Mouse (Mus musculus): ENCODE data around the gene Mrto4. TPM values are rescaled to one million over a fixed set of nuclear protein-coding genes. Genes with fewer than 3 reads are reported as not detected.
A peak's percentile ranks its signal among the peaks of the same experiment; 100 is the strongest.

The Mrto4 gene
- polyA plus RNA-seq, 1 experiment from 2014 or later = 117 TPM

DNA sequence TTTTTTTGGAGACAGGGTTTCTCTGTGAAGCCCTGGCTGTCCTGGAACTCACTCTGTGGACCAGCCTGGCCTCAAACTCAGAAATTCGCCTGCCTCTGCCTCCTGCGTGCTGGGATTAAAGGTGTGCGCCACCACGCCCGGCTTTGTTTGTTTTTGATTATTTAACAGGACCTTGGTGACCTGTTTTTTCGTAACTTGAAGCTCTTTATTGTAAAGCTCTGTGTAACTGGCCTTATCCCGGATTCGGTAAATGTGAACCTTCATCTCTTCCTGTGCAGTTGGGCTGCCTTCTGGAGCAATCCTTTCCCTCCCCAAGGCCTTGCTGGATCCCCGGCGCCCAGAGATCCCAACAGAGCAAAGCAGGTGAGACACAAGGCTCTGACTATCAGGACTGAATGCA, 21.2 kb upstream of the Mrto4 start:
- no peak overlapping the region for H3K9ac ChIP-seq
- no peaks in the 10 kb centered on the region for H3K4me1 ChIP-seq
- H3K27me3 ChIP-seq = no peaks in the 10 kb centered on the region
- H3K4me3 ChIP-seq = no peak overlapping the region
- no peak for ATAC-seq (ENCODE audit: borderline replicate concordance, extremely low read depth, low FRiP score, low TSS enrichment)
- 86% methylated on average over 10 of the region's 10 CpGs for WGBS
- no peak overlapping the region for H3K4me2 ChIP-seq
- peaks cover 85% of the 10 kb centered on the region for H3K36me3 ChIP-seq
- no peaks in the 10 kb centered on the region for H3K9me3 ChIP-seq
- no peak overlapping the region for H3K27ac ChIP-seq

DNA sequence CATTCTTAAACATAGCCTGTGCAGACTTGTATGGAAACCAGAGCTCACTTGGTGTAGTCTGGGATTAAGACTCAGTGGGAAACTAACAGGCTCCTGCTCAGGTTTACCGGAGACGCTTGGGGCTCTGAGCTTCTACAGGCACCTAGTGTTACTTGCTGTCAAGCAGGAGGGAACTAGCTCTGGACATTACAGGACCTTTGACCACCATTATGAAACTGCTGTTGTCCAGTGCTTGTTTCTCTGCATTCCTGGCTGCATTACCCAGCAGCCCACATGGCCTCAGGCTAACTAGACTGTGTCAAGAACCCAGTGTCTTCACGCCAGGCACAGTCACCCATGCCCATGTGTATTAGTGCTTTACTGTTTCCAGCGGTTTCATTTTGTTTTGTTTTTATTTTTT, 20.8 kb upstream of the Mrto4 start:
- Histone ChIP-seq H3K27ac (no peak overlapping the region), H3K4me1 (no peaks in the 10 kb centered on the region), H3K4me2 (no peak overlapping the region), H3K9ac (no peak overlapping the region), H3K9me3 (no peaks in the 10 kb centered on the region), H3K4me3 (no peak overlapping the region), H3K36me3 (peaks cover 89% of the 10 kb centered on the region), H3K27me3 (no peaks in the 10 kb centered on the region)
- 88% methylated on average over 4 of the region's 4 CpGs for WGBS
- ATAC-seq (ENCODE audit: borderline replicate concordance, extremely low read depth, low FRiP score, low TSS enrichment) = no peak

GRCm38 (mm10) chr4:139368038-139368437, 15.7 kb upstream of the Mrto4 start:
- Histone ChIP-seq H3K9me3 (no peaks in the 10 kb centered on the region), H3K9ac (no peak overlapping the region), H3K36me3 (peaks cover 91% of the 10 kb centered on the region), H3K4me2 (no peak overlapping the region), H3K27me3 (no peaks in the 10 kb centered on the region), H3K4me3 (no peak overlapping the region), H3K4me1 (no peaks in the 10 kb centered on the region), H3K27ac (no peak overlapping the region)
- WGBS = 88% methylated on average over 5 of the region's 5 CpGs
- no peak for ATAC-seq (ENCODE audit: borderline replicate concordance, extremely low read depth, low FRiP score, low TSS enrichment)

DNA sequence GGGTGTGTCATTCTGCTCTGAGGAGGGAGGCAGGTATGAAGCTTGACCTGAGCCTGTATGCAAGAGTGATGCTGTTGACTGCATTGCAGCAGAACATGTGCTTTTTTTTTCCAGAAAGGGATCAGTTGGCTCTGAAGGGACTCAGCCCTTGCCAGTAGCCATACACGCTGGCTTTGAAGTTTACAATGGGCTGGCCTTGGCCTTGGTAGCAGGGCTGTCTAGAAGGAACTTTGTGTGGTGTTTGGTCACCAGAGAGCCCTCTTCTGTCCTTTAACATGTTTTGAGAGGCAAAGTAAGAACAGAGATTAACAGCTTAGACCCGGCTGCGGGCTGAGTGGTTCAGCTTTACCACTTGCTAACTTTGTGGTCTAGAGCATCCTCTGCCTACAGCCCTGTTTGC, 15.0 kb upstream of the Mrto4 start:
- H3K27ac ChIP-seq = no peak overlapping the region
- WGBS = 92% methylated on average over 3 of the region's 3 CpGs
- no peaks in the 10 kb centered on the region for H3K9me3 ChIP-seq
- ATAC-seq (ENCODE audit: borderline replicate concordance, extremely low read depth, low FRiP score, low TSS enrichment) = no peak
- H3K27me3 ChIP-seq = no peaks in the 10 kb centered on the region
- H3K9ac ChIP-seq = no peak overlapping the region
- peaks cover 93% of the 10 kb centered on the region for H3K36me3 ChIP-seq
- H3K4me3 ChIP-seq = no peak overlapping the region
- H3K4me2 ChIP-seq = no peak overlapping the region
- H3K4me1 ChIP-seq = no peaks in the 10 kb centered on the region

DNA sequence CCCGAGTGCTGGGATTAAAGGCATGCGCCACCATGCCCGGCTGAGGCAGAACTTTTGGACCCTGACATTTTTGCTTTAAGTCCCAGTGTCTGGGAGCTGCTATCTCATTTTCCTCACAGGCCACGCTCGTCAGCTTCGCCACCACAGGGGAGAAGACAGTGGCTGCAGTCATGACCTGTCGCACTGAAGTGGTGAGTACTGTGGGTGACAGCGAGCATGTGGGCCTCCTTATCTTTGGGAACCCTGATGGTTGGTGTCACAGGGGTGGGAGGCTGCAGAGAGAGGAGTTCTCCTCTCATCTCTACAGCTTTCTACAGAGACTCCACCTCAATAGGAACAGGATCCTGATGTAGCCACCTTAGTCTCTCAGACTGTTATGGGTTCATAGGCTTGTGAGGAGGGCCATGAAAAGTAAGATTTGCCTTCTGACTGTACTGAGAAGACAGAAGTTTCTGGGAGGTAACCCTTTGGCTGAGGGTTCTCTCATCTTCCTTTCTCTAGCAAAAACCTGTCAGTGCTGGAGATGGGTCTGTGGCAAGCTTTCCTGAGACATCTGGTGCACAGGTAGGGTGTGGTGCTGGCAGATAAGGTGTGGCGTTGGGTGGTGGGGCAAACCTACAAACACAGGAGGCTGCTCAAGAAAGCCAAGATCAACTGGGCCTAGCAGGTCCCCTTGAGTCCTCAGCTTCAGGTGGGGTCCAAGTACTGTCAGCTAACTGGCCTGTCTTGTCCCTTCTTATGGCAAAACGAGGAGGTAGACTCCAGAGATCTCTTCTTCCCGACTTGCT, 8.6 kb upstream of the Mrto4 start:
- WGBS = 89% methylated on average over 11 of the region's 11 CpGs
- no peak overlapping the region for H3K4me2 ChIP-seq
- no peaks in the 10 kb centered on the region for H3K9me3 ChIP-seq
- no peaks in the 10 kb centered on the region for H3K4me1 ChIP-seq
- no peak overlapping the region for H3K9ac ChIP-seq
- peaks cover 95% of the 10 kb centered on the region for H3K36me3 ChIP-seq
- ATAC-seq (ENCODE audit: borderline replicate concordance, extremely low read depth, low FRiP score, low TSS enrichment) = no peak
- H3K27me3 ChIP-seq = no peaks in the 10 kb centered on the region
- no peak overlapping the region for H3K4me3 ChIP-seq
- H3K27ac ChIP-seq = no peak overlapping the region

DNA sequence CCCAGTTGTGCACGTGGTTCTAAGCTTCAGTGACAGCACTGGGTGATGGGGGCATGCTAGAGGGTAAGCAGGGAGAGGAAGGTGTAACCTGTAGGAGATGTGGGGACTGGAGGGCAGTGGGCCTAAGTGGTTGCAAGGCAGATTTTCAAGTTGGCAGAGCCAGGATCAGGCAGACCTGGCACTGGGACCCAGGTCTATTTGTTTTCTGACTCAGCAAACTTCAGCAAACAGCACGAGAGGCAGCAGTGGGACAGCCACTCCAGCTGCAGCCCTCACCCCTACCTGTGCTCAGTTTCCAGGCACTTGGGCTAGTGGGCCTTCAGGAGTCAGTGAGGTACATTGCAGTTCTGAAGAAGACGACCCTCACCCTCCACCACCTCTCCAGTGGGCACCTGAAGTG, 4.8 kb upstream of the Mrto4 start:
- Histone ChIP-seq H3K27me3 (no peaks in the 10 kb centered on the region), H3K36me3 (peaks cover 71% of the 10 kb centered on the region), H3K4me1 (peaks cover 4% of the 10 kb centered on the region), H3K27ac (no peak overlapping the region), H3K4me3 (no peak overlapping the region), H3K9ac (no peak overlapping the region), H3K4me2 (no peak overlapping the region), H3K9me3 (no peaks in the 10 kb centered on the region)
- 79% methylated on average over 3 of the region's 3 CpGs for WGBS
- ATAC-seq (ENCODE audit: borderline replicate concordance, extremely low read depth, low FRiP score, low TSS enrichment) = no peak; the same call in 1 of the 2 replicates

DNA sequence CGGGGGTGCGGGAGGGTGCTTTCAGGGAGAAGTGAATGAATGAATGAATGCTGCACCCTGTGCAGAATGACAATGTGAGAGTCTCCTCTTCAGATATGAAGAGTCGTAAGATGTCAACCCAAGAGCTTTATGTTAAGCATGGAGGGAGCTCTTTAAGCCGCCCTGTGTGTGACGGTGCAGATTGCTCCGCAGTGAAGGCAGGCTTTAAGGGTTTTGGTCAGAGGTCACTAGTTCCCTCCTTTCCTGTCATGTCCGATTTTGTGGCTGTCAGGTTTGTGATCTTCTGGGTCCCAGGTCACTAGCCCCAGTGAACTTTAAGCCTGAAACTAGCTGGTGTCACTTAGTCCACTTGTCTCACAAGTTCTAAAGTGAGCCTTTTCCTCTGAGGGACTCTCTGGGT, 456 bp upstream of the Mrto4 start:
- H3K4me1 ChIP-seq = peaks cover 17% of the 10 kb centered on the region
- H3K27ac ChIP-seq = peak overlapping the region; percentile 97; the same call in 1 of the 2 replicates
- peak overlapping the region; percentile 70 for H3K4me3 ChIP-seq
- H3K9me3 ChIP-seq = no peaks in the 10 kb centered on the region
- peak overlapping the region; percentile 86 for H3K9ac ChIP-seq
- H3K4me2 ChIP-seq = peak overlapping the region; percentile 83
- no peaks in the 10 kb centered on the region for H3K27me3 ChIP-seq
- ATAC-seq (ENCODE audit: borderline replicate concordance, extremely low read depth, low FRiP score, low TSS enrichment) = no peak
- peaks cover 46% of the 10 kb centered on the region for H3K36me3 ChIP-seq
- WGBS = under 1% methylated on average over 7 of the region's 7 CpGs

DNA sequence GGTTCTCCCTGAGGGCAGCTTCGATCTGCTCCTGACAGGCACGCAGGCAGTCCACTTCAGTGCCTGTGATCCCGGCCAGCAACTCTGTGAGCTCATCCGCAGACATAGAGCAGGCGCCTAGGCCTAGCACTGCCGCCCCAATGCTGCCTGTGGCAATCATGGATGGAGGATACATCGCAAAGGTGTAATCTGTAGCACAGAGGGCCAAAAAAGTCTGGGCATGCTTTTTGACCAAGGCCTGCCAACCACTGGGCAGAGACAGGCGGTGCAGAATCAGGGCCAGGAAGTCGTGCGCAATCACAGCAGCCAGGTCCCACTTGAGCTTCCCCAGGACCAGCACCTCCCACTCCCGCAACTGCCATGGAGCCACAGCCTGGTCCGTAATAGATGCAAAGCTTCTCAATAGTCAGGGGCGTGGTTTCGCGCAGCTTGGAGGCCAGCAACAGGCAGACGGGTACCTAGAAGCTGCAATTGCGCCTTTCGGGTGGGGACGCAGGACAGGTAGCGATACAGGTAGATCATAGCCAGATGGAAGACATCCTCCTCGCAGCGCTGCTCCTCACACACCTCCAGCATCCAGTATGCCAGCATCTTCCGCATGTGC, 6.9 kb downstream of the Mrto4 start:
- H3K4me2 ChIP-seq = no peak overlapping the region
- H3K36me3 ChIP-seq = peaks cover 39% of the 10 kb centered on the region
- peaks cover 1% of the 10 kb centered on the region; the same call in 1 of the 2 replicates for H3K4me1 ChIP-seq
- no peak overlapping the region for H3K4me3 ChIP-seq
- no peak overlapping the region for H3K9ac ChIP-seq
- no peak overlapping the region for H3K27ac ChIP-seq
- 81% methylated on average over 23 of the region's 23 CpGs for WGBS
- ATAC-seq (ENCODE audit: borderline replicate concordance, extremely low read depth, low FRiP score, low TSS enrichment) = no peak
- H3K27me3 ChIP-seq = no peaks in the 10 kb centered on the region
- H3K9me3 ChIP-seq = no peaks in the 10 kb centered on the region

DNA sequence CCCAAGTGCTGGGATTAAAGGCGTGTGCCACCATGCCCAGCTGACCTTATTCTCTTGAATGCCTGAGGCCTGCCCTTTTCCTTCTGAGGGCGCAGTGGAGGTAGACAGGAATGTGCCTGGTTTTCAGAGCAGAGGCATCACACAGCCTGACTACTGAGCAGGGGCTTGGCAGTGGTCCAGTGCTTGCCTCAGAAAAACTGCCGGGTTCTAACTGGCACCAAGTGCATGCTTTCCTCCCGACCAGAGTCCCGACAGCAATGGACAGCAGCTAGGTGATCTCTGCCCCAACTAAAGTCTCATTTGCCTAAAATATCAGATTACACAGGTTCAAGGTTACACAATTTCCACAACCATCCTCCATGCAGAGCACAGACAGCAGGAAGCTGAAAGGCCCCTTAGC, 8.7 kb downstream of the Mrto4 start:
- Histone ChIP-seq H3K9ac (no peak overlapping the region), H3K4me3 (no peak overlapping the region), H3K27me3 (no peaks in the 10 kb centered on the region), H3K36me3 (peaks cover 30% of the 10 kb centered on the region), H3K9me3 (no peaks in the 10 kb centered on the region), H3K27ac (no peak overlapping the region), H3K4me2 (no peak overlapping the region), H3K4me1 (no peaks in the 10 kb centered on the region)
- 45% methylated on average over 5 of the region's 5 CpGs for WGBS
- no peak for ATAC-seq (ENCODE audit: borderline replicate concordance, extremely low read depth, low FRiP score, low TSS enrichment)

DNA sequence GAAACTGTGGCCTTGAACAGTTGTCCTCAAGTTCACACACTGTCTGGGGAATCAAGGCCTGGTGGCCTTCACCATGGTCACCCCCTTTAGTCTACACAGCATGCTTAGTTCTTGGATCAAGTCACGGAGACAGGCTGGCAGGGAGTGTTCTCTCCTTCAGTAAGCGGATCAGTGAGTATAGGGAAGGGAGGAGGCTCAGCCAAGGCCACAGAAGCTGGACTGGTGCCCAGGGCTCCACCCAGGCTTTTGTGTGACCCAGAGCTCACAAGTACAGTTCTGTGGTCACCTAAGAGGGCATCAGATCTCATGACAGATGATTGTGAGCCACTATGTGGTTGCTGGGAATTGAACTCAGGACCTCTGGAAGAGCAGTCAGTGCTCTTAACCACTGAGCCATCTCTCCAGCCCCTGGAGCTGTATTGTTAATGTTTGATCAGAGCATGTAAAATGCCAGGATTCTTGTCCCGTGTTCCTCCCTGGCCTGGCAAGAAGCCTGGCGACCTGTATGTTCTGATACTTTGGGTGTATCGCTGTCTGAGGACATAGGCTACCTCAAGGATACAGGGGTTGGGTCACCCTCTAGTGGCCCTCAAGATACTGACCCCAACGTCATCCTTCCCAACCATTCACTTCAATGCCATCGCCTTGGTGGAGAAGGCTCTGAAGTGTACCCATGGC, 10.7 kb downstream of the Mrto4 start:
- WGBS = 58% methylated on average over 7 of the region's 7 CpGs
- no peak for ATAC-seq (ENCODE audit: borderline replicate concordance, extremely low read depth, low FRiP score, low TSS enrichment)

DNA sequence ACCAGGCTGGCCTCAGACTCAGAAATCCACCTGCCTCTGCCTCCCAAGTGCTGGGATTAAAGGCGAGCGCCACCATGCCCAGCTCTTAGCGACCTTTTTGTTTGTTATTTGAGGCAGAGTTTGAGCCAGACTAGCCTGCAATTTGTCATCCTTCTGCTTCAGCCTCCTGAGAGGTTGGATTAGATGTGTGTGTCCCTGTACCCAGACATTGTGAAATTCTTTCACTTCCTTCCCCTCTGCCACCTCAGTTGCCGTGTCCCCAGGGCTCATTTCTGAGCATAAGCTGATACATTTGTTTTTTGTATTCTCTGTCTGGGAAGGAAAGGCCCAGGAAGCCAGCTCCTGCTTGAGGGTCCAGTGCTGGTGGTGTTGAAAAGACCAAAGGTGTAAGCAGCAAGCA, 11.5 kb downstream of the Mrto4 start:
- Histone ChIP-seq H3K4me1 (0 out of 2 replicates have a peak, but pooled peaks cover 4% of the 10 kb centered on the region), H3K9ac (no peak overlapping the region), H3K9me3 (no peaks in the 10 kb centered on the region), H3K4me2 (no peak overlapping the region), H3K27ac (no peak overlapping the region), H3K36me3 (peaks cover 1% of the 10 kb centered on the region; the same call in 1 of the 2 replicates), H3K4me3 (no peak overlapping the region), H3K27me3 (peaks cover 15% of the 10 kb centered on the region)
- WGBS = 72% methylated on average over 4 of the region's 4 CpGs
- ATAC-seq (ENCODE audit: borderline replicate concordance, extremely low read depth, low FRiP score, low TSS enrichment) = no peak

More for the DNA sequence above, 10.7 kb downstream of the Mrto4 start:
- Histone ChIP-seq H3K4me1 (0 out of 2 replicates have a peak, but pooled peaks cover 3% of the 10 kb centered on the region), H3K27me3 (peaks cover 13% of the 10 kb centered on the region), H3K4me2 (no peak overlapping the region), H3K4me3 (no peak overlapping the region), H3K9me3 (no peaks in the 10 kb centered on the region), H3K9ac (no peak overlapping the region), H3K36me3 (peaks cover 10% of the 10 kb centered on the region), H3K27ac (no peak overlapping the region)

- no peak overlapping the region for H3K9ac ChIP-seq
- 0 out of 2 replicates have a peak, but pooled peaks cover 10% of the 10 kb centered on the region for H3K4me1 ChIP-seq
- no peaks in the 10 kb centered on the region for H3K9me3 ChIP-seq
- no peak overlapping the region for H3K4me2 ChIP-seq
- H3K36me3 ChIP-seq = no peaks in the 10 kb centered on the region
- ATAC-seq (ENCODE audit: borderline replicate concordance, extremely low read depth, low FRiP score, low TSS enrichment) = no peak
- H3K4me3 ChIP-seq = no peak overlapping the region
- H3K27ac ChIP-seq = no peak overlapping the region
- WGBS = 49% methylated on average over 33 of the region's 33 CpGs
- peaks cover 15% of the 10 kb centered on the region for H3K27me3 ChIP-seq
These were observed 14.2 kb downstream of the Mrto4 start for GRCm38 (mm10) chr4:139338145-139338544.
